Mouse (Mus musculus) ZHBTc4 (cell line): ENCODE results near the gene Pds5a.
"Not testable (repeated sequence)": the region's sequence is repeated elsewhere in the genome, so short reads cannot be mapped to it uniquely, and the experiment has no call there.

Experiments used
- DNase-seq: peaks from one replicate; pipeline ENCODE4 v3.0.0-alpha.2; 2011; ENCODE audit warnings: low read depth, low spot score

Pds5a gene

DNA sequence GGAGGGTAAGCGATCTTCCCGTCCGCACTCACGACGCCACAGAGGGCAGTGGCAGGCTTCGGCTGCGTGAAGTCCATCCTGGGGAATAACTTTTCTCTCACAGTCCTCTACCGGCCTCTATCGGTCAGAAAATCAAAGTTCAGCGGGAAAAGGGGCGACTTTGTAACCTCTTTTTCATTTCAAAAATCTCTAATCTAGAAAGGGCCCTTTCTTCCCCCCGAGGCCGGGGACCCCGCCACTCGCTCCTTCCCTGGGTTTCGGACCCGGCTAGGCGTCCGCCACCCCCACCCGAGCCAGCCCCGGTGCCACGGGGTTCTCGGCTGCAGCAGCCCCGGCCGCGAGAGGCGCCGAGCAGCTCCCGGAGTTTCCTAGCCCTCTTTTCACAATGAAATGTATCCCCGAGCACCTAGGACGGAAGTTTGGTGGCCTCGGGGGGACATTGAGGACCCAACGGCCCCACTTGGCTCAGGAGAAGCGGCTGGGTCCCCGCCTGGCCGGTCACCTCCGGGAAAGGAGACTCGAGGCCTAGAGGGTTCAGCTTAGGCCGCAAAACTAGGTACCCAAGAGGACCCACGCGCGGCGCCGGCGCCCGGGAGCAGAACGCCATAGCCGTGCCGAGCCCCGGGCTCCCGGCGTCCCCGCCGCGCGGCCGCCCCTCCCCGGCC lies 1.1 kb downstream of the Pds5a start:
- peak; percentile 83 for DNase-seq

- DNase-seq, result not testable (repeated sequence)
Observed at GRCm38 (mm10) chr5:65694076-65694475, 4.0 kb downstream of the Pds5a start.

DNA sequence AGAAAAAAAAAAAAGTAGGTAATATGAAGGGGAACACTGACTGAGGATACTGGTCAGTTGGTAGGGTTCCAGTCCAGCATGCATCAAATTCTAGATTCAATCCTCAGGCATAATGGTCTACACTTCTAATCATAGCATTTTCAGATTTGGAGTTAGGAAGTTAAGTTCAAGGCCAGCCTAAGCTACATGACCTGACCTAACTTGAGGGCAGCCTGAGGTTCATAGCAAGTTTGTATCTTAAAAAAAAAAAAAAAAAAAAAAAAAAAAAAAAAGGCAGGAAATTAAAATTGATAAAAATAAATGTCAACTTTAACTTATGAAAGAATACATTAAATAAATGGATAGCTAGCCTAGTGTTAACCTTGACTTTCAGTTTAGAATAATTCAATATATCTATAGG lies 5.1 kb downstream of the Pds5a start:
- DNase-seq, result no peak

GRCm38 (mm10) chr5:65688806-65689205 lies 9.3 kb downstream of the Pds5a start:
- DNase-seq, result no peak

GRCm38 (mm10) chr5:65686806-65687205 lies 11.3 kb downstream of the Pds5a start:
- DNase-seq, result no peak

DNA sequence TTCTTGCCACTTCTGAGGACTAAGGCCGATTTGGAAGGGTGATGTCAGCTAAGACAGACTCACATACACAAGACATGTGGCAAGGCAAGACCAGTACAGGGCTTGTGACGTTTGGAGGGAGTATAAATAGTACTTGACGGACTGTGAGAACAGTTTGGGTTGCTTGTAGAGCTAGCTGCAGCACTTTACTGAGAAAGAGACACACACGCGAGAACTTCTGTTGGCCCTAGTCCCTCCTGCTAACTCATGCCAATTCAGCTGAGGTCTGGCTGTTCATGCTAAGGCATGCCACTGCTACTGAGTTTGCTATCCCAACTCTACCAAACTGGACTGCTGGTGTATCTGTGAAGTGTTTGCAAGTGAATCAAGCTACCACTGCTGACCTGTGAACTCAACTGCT lies 19.2 kb downstream of the Pds5a start:
- DNase-seq, result no peak

GRCm38 (mm10) chr5:65672162-65672561 lies 25.9 kb downstream of the Pds5a start:
- DNase-seq, result no peak

DNA sequence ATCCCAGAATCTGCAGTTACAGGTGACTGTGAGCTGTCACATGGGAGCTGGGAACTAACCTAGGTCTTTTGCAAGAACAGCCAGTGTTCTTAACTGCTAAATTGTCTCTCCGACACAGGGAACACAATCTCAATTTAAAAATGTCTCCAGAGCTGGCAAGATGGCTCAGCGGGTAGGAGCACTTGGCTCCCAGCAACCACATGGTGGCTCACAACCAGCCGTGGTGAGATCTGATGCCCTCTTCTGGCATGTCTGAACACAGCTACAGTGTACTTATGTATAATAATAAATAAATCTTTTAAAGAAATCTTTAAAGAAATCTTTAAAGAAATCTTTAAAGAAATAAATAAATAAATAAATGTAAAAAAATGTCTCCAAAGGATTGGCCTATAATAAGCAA lies 30.4 kb downstream of the Pds5a start:
- DNase-seq, result peak; percentile 19

DNA sequence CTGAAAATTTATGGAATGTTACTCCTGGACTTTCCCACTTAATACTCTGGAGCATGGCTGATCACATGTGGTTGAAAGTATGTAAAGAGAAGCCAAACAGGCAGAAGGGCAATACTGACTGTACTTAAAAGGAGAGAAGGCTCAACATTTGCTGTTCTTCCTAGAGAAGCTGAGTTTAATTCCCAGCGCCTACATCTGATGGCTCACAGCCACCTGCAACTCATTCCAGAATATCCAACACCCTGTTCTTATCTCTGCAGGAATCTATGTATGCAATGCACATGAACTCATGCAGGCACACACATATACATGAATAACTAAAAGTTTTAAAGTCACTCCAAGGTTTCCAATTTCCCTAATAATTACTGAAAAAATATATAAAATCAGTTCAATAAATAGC lies 32.7 kb downstream of the Pds5a start:
- no peak for DNase-seq

DNA sequence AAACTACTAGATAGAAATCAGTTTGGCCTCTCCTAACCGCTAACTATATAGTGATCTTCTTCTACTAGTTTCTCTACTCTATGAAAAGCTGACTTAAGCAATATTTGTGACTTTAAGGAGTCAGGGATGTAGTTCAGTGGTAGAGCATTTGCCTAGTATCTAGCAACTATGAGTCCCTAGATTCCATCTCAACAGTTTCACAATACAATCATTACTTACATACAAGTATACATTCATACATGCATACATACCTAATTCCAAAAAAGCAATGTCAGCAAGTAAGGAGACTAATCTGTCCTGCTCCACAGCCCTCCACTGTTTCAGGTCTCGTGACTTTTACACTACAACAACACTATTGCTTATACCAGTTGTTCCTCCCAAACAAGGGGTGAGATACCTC lies 36.1 kb downstream of the Pds5a start:
- no peak for DNase-seq

DNA sequence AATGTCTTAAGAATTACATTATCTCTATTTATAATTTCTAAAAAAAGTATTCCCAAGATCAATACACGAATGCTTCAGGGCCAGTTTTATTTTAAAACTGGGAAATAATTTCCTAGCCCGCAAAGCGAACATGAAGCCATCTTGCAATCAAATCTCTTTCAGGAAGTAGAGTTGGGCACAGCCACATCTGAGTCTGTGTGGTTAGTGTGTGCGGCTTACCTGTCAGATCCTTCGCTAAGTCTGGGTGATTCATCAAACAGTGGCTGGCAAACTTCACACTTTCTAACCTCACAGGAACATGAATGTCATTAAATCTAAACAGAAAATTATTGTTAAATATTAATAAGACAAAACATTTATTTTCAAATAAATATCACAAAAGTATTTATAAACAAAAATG lies 44.3 kb downstream of the Pds5a start:
- no peak for DNase-seq

- no peak for DNase-seq
Observed at GRCm38 (mm10) chr5:65638896-65639295, 59.2 kb downstream of the Pds5a start.

- DNase-seq, result no peak
Observed at GRCm38 (mm10) chr5:65624340-65624739, 73.7 kb downstream of the Pds5a start.

DNA sequence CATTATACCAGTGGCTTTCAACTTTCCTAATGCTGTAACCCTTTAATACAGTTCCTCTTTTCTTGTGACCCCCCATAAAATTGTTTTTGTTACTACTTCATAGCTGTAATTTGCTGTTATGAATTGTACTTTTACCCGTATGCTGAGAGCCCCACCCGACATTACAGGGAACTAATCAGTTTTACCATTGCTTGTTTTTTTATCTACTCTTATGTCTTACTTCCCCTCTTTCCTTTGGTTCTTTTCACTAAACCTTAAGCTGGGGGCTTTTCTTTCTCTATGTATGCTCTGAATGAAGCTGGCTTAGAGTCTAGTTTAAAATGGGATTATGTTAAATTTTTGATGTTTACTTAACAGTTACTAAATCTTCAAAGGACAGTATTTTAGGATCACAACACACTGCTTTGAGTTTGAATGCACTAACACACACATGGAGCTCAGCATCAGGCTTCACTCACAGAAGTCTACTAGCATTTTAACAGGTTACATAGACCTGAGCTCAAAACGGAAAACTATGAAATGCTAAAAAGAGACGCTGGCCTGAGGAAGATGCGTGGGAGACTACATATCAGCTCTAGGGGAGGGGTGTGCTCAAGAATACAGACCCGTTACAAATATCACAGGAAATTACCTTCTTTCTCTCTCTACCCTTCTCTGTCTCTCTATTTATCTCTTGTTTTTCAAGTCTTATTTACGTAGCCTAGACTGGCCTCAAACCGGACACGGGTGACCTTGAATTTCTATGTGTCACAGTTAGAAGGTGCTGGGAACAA lies 84.7 kb downstream of the Pds5a start:
- no peak for DNase-seq

GRCm38 (mm10) chr5:65610541-65610940 lies 87.5 kb downstream of the Pds5a start:
- DNase-seq, result no peak

DNA sequence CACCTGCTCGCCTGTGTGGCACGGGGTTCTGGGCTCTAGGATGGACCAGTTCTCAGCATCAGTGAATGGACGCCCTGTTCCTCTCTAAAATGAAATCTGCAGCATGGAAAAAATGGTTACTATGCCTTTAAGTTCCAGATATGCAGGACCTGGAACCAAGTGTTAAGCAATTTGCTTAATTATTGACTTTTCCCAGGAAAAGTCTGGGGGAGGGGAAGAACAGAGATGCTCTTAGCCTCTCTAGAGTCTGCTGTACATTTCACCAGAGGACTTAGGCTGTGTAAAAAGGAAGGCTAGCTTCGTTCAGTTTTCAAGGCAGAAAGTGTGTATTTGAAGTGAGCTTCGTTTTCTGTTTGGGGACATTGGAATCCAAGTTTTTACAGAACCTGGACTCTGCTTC lies 88.3 kb downstream of the Pds5a start:
- DNase-seq, result no peak

GRCm38 (mm10) chr5:65606820-65607219 lies 91.3 kb downstream of the Pds5a start:
- DNase-seq, result no peak

- no peak for DNase-seq
Observed at GRCm38 (mm10) chr5:65599681-65600080, 98.4 kb downstream of the Pds5a start.

DNA sequence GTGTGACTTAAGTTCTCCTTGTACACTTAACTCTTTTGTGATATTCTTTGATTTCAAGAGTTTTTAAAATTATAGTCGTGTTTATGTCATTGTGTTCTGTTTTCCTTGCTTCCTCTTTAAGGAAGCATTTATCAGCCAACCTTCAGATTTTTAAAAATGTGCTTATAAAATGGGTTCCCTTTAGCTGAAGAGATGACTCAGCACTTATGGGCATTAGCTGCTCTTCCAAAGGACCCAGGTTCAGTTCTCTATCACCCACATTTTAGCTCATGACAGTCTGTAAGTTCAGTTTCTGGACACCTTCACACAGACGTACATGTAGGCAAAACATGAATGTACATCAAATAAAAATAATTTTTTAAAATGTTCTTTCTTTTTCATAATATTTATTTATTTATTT lies 105.7 kb downstream of the Pds5a start:
- DNase-seq, result no peak

DNA sequence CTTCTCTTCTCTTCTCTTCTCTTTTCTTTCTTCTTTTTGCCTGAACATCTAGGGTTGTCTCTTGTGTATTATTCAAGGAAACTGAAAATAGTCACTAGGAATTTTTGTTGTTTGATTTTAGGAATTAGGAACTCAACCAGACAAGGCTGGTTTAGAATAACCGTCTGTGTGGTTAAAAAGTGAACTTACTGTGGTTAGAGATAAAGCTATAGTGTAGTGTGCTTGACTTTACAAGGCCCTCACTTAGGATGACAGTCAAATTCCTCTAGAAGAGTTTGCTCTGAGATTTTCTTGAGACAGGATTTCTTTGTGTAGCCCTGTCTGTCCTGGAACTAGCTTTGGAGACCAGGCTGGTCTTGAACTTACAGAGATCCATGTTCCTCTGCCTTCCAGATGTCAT lies 107.9 kb downstream of the Pds5a start:
- no peak for DNase-seq

- no peak for DNase-seq
Observed at GRCm38 (mm10) chr5:65586291-65586690, 111.8 kb downstream of the Pds5a start.

DNA sequence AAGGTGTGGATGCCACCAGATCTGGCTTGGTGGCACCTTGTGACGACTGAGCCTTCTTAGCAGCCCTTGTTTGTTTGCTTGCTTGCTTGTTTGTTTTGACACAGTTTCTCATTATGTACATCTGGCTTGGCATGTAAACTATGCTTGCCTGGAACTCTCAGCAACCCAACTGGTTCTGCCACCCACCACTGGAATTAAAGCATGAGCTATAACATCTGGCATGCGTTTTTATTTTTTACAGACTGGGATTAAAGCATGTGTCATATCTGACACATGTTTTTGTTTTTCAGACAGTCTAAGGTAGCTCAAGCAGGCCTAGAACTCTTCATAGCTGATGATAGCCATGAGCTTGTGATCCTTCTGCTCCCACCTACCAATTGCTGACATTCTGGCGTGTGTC lies 119.5 kb downstream of the Pds5a start:
- DNase-seq, result no peak

DNA sequence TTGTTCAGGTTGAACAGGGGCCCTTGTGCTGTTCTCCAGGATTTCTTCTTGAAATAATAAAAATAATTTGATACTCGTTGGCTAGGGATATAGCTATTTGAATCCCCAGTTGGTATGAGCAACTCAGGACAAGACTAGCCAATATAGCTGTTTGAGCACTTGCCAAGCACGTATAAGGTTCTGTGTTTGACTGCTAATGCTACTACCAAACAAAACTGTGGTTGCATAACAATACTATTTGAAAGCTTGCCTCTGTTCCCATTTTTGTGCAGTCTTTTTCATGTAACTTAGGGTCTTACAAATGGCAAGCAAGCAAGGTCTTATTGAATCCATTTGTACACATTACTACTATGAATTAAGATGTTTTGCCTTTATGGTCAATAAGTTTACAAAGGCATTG lies 122.2 kb downstream of the Pds5a start:
- DNase-seq, result no peak
